Mouse (Mus musculus) embryonic facial prominence, embryonic 12.5 days (tissue): ENCODE results near the gene Ctdsp2. TPM values are rescaled to one million over a fixed set of nuclear protein-coding genes. Genes with fewer than 3 reads are reported as not detected.

Experiments used
- ATAC-seq: fragments of 200-750 bp; cut with Nextera tagmentation; 2 replicates; pipeline ENCODE4 v1.8.0; 2017; ENCODE audit not compliant: insufficient number of reproducible peaks, insufficient read depth, low FRiP score, low TSS enrichment
- H3K27ac ChIP-seq: fragments of 300-500 bp; sonication (generic); 2 replicates; pipeline ENCODE4 v1.5.1; 2016; ENCODE audit warnings: mild to moderate bottlenecking
- H3K27me3 ChIP-seq: fragments of 300-500 bp; sonication (generic); 2 replicates; pipeline ENCODE4 v1.6.1; 2016; ENCODE audit warnings: mild to moderate bottlenecking, moderate library complexity
- H3K36me3 ChIP-seq: fragments of 300-500 bp; sonication (generic); 2 replicates; pipeline ENCODE4 v1.6.1; 2016; ENCODE audit warnings: mild to moderate bottlenecking
- H3K4me1 ChIP-seq: fragments of 300-500 bp; sonication (generic); 2 replicates; pipeline ENCODE4 v1.6.1; 2016
- H3K4me2 ChIP-seq: fragments of 300-500 bp; sonication (generic); replicated peaks from 2 replicates; pipeline ENCODE4 v1.6.1; 2016; ENCODE audit warnings: mild to moderate bottlenecking, moderate library complexity
- H3K4me3 ChIP-seq: fragments of 300-500 bp; sonication (generic); 2 replicates; pipeline ENCODE4 v1.5.1; 2016; ENCODE audit warnings: mild to moderate bottlenecking
- H3K9ac ChIP-seq: fragments of 300-500 bp; sonication (generic); 2 replicates; pipeline ENCODE4 v1.6.1; 2016; ENCODE audit warnings: mild to moderate bottlenecking, moderate library complexity
- H3K9me3 ChIP-seq: fragments of 300-500 bp; sonication (generic); 2 replicates; pipeline ENCODE4 v1.6.1; 2016; ENCODE audit warnings: mild to moderate bottlenecking, moderate library complexity
- WGBS: fragments of 180-500 bp; shearing (Covaris S2); methylation state at CpG from one replicate; pipeline ENCODE4 v1.1.7; 2016; 5-methylcytosine and 5-hydroxymethylcytosine counted together
- polyA plus RNA-seq: library from polyadenylated mRNA; unstranded; fragments of >200 nt; fragmentation: Nextera tagmentation; extraction: Ambion mirVana; gene quantifications from 2 replicates; pipeline ENCODE4 v1.2.1, GENCODE M21; 2016

Ctdsp2 gene
- polyA plus RNA-seq, 1 experiment from 2014 or later: 91.0 TPM

DNA sequence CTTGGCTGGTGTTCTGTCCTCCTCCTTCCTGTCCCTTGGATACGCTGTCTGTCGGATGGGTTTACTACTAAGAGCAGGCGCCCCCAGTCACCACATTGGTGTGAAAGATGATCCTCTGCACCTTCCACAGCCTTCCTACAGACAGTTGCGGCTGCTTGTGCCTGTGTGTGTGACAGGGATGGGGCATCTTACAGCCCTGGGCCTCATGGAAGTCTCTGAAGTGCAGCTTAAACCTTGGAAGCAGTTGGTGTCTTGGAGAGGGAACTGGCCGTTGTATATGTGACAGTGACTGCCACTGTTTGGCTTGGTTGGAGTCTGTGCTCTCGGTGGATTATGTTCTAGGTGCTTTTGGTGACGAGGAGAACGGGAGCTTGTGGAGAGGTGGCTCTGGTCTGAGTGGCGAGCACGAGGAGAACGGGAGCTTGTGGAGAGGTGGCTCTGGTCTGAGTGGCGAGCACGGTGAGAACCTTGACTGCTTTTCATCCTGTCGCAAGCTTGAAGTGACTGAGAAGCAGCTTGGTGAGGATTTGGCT lies 4.7 kb downstream of the Ctdsp2 start:
- 0 out of 2 replicates have a peak, but pooled peaks cover 9% of the 10 kb centered on the region for H3K36me3 ChIP-seq
- no peaks in the 10 kb centered on the region for H3K9me3 ChIP-seq
- H3K9ac ChIP-seq: peak overlapping the region; percentile 11
- WGBS: 58% methylated on average over 14 of the region's 14 CpGs
- no peaks in the 10 kb centered on the region for H3K27me3 ChIP-seq
- H3K27ac ChIP-seq: peak overlapping the region; percentile 76; the same call in 1 of the 2 replicates
- ATAC-seq: no peak
- H3K4me3 ChIP-seq: peak overlapping the region; percentile 17; the same call in 1 of the 2 replicates
- H3K4me2 ChIP-seq: peak overlapping the region; percentile 98
- H3K4me1 ChIP-seq: peaks cover 78% of the 10 kb centered on the region

DNA sequence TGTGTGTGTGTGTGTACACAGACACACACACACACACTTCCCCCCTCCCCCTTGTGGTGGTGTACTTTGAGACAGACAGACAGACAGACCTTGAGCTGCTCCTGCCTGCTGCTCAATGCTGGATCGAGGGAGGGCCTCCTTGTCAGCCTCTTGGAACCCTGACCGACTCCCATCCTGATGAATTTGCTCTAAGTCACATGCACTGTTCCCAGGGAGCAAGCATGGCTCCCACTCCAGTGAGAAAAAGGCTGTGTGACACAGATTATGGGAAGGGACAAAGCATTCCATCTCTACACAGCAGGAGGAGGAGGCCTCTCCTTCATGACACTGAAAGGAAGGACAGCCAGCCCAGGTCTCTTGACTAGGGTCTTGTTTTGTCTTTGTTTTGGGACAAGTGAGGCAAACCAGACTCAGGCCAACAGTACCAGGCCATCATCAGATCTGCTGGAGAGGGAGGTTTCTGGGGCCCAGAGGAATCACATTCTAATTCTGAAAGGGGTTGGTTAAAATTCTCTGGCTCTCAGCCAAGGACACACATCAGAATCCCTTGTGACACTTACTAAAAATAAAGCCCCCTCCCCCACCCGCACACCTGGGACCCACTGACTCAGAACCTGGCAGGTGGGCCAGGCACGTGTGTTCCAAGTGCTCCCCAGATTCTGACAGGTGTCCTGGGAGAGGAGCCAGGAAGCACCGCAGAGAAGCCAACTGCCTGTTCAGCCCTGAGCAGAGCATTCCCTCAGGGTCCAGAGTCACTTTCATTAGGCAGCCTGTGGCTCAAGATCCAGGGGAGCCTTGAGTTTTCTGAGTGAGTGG lies 5.9 kb downstream of the Ctdsp2 start:
- no peaks in the 10 kb centered on the region for H3K27me3 ChIP-seq
- ATAC-seq: no peak
- peaks cover 85% of the 10 kb centered on the region for H3K4me1 ChIP-seq
- H3K9me3 ChIP-seq: no peaks in the 10 kb centered on the region
- no peak overlapping the region for H3K4me3 ChIP-seq
- WGBS: 45% methylated on average over 5 of the region's 5 CpGs
- H3K36me3 ChIP-seq: 0 out of 2 replicates have a peak, but pooled peaks cover 9% of the 10 kb centered on the region
- peak overlapping the region; percentile 42; the same call in 1 of the 2 replicates for H3K9ac ChIP-seq
- peak overlapping the region; percentile 76 for H3K27ac ChIP-seq
- peak overlapping the region; percentile 98 for H3K4me2 ChIP-seq

DNA sequence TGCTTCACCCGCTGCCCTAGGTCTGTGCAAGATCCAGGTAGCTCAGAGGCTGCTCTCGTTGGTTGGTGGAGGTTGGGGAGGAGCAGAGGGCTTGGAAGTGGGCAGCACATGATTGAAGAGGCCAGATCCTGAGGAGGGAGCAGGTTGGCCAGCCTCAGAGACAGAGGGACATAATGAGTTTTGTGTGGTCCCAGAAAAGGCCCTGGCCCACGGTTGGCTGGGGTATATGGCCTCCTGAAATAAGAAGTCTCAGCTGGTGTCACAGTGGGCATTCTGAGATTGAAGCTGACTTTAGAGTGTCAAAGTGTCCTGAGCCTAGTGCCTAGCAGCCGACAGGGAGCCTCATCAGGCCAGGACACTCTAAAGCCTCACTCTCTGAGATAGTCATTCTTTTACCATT lies 6.6 kb downstream of the Ctdsp2 start:
- H3K4me2 ChIP-seq: peak overlapping the region; percentile 12; the same call in 1 of the 2 replicates
- peak overlapping the region; percentile 4; the same call in 1 of the 2 replicates for H3K4me3 ChIP-seq
- no peaks in the 10 kb centered on the region for H3K27me3 ChIP-seq
- 76% methylated on average over 4 of the region's 4 CpGs for WGBS
- H3K27ac ChIP-seq: peak overlapping the region; percentile 76; the same call in 1 of the 2 replicates
- 0 out of 2 replicates have a peak, but pooled peaks cover 9% of the 10 kb centered on the region for H3K36me3 ChIP-seq
- peaks cover 86% of the 10 kb centered on the region for H3K4me1 ChIP-seq
- ATAC-seq: no peak
- no peak overlapping the region for H3K9ac ChIP-seq
- H3K9me3 ChIP-seq: no peaks in the 10 kb centered on the region

DNA sequence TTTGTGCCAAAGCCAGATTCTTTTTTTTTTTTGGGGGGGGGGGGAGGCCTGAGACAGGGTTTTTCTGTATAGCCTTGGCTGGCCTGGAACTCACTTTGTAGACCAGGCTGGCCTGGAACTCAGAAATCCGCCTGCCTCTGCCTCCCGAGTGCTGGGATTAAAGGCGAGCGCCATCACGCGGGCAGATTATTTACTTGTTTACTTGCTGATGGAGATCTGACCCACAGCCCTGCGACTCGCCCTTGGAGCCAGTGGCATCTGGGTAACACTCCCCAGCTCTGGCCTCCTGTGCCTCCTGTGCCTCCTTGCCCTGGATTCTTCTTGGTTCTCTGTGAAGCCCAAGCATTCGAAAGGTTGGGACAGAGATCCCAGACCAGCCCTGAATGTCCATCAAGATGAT lies 7.1 kb downstream of the Ctdsp2 start:
- 0 out of 2 replicates have a peak, but pooled peaks cover 9% of the 10 kb centered on the region for H3K36me3 ChIP-seq
- no peak overlapping the region for H3K9ac ChIP-seq
- H3K4me3 ChIP-seq: no peak overlapping the region
- H3K27me3 ChIP-seq: no peaks in the 10 kb centered on the region
- ATAC-seq: no peak
- no peak overlapping the region for H3K4me2 ChIP-seq
- H3K4me1 ChIP-seq: peaks cover 86% of the 10 kb centered on the region
- H3K9me3 ChIP-seq: no peaks in the 10 kb centered on the region
- WGBS: 93% methylated on average over 9 of the region's 9 CpGs
- H3K27ac ChIP-seq: no peak overlapping the region

DNA sequence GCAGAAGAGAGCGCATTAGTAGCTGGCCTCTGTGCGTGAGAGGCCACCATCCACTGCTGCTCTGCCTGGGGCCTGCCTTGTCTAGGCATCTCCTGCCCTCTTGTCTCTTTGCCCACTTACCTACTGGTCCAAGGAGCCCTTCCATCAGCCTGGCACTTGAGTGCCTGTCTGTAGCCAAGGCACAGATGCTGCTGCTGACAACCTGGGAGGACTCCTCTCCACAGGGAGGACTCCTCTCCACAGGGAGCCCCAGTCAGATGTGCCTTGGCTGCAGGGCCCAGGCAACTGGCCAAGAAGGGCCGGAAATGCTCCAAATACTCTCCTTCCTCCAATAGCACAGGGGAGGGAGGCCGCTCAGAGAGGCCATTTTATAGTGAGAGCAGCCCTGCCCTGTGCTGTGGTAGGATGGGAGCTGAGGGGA lies 8.0 kb downstream of the Ctdsp2 start:
- peaks cover 14% of the 10 kb centered on the region; the same call in 1 of the 2 replicates for H3K36me3 ChIP-seq
- 0 out of 2 replicates have a peak, but pooled peaks have one; percentile 37 for ATAC-seq
- no peaks in the 10 kb centered on the region for H3K27me3 ChIP-seq
- no peak overlapping the region for H3K4me3 ChIP-seq
- 50% methylated on average over 4 of the region's 4 CpGs for WGBS
- H3K4me2 ChIP-seq: no peak overlapping the region
- H3K9ac ChIP-seq: no peak overlapping the region
- no peaks in the 10 kb centered on the region for H3K9me3 ChIP-seq
- peak overlapping the region; percentile 38 for H3K27ac ChIP-seq
- H3K4me1 ChIP-seq: peaks cover 76% of the 10 kb centered on the region

DNA sequence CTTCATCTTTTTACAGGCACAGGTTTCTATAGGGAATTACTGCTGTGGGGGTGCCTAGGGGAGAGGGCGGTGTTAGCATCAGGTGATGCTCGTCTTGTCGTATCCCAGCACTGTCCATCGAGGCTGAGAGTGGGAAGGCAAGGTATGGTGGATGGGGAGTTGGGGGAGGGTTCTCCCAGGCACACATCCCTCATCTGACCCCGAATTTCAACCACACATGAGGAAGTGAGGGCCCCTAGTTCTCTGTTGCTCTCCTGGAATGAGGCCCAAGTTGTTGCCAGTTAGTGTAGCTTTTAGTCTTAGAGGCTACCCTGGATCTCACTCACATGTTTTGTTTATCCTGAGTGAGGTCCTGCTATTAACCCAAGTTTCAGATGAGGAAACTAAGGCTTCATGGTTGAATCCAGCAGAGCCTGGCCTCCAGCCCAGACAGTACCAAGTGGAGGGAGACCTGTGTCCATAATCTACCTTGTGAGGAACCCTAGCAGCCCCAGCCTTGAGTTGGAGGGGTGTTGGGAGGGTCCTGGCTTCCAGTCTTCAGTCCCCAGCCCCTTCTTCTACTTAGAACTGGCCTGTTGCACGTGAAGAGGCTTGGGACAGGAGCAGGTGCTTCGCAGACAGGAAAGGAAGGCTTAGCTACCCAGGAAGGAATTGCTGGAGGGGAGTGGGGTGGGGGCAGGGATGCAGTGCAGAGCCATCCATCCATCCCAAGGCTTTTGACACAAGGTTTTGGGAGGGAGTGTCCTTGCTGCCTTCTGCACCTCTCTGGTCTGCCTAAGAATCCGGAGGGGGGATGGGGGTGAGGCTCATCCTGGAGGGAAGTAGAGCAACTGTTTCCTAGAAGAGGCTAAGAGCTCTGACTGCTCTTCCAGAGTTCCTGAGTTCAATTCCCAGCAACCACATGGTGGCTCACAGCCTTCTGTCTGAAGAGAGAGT lies 8.9 kb downstream of the Ctdsp2 start:
- Histone ChIP-seq H3K27me3 (no peaks in the 10 kb centered on the region), H3K27ac (peak overlapping the region; percentile 38; the same call in 1 of the 2 replicates), H3K36me3 (peaks cover 23% of the 10 kb centered on the region), H3K4me3 (no peak overlapping the region), H3K4me1 (peaks cover 67% of the 10 kb centered on the region), H3K4me2 (peak overlapping the region; percentile 4; the same call in 1 of the 2 replicates), H3K9ac (no peak overlapping the region), H3K9me3 (no peaks in the 10 kb centered on the region)
- ATAC-seq: no peak
- 57% methylated on average over 8 of the region's 8 CpGs for WGBS

DNA sequence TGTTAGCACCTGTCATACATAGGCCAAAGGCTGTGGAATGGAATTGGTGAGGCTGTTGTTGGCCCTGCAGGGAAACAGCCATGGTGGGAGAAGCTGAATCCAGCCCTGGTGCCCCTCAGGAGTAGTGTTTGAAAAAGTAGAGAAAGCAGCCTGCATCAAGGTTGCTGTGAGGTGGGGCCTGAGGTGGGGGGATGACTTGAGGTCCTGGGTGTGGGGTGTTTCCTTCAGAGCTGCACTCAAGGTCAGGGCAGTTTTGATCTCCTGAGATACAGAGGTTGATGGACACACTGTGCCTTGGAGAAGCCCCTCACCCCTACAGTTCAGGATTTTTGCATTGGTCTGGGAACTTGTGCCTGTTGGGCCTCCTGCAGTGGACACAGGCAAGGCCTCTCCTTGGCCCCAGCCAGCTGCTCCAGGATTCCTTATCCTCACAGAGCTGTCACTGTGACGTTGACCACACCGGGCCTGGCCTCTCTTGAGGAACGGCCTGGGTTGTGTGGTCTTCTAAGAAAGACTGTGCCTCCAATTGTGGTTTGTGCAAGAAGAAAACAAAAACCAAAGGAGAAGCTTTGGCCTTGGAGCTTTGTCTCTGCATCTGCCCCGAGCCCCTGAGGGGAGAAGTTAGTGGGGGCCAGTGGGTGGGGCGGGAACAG lies 10.1 kb downstream of the Ctdsp2 start:
- no peak overlapping the region for H3K9ac ChIP-seq
- H3K27ac ChIP-seq: peak overlapping the region; percentile 54; the same call in 1 of the 2 replicates
- 62% methylated on average over 5 of the region's 5 CpGs for WGBS
- H3K4me1 ChIP-seq: peaks cover 55% of the 10 kb centered on the region
- no peaks in the 10 kb centered on the region for H3K27me3 ChIP-seq
- H3K9me3 ChIP-seq: no peaks in the 10 kb centered on the region
- H3K36me3 ChIP-seq: peaks cover 30% of the 10 kb centered on the region
- H3K4me2 ChIP-seq: no peak overlapping the region
- no peak for ATAC-seq
- H3K4me3 ChIP-seq: no peak overlapping the region

DNA sequence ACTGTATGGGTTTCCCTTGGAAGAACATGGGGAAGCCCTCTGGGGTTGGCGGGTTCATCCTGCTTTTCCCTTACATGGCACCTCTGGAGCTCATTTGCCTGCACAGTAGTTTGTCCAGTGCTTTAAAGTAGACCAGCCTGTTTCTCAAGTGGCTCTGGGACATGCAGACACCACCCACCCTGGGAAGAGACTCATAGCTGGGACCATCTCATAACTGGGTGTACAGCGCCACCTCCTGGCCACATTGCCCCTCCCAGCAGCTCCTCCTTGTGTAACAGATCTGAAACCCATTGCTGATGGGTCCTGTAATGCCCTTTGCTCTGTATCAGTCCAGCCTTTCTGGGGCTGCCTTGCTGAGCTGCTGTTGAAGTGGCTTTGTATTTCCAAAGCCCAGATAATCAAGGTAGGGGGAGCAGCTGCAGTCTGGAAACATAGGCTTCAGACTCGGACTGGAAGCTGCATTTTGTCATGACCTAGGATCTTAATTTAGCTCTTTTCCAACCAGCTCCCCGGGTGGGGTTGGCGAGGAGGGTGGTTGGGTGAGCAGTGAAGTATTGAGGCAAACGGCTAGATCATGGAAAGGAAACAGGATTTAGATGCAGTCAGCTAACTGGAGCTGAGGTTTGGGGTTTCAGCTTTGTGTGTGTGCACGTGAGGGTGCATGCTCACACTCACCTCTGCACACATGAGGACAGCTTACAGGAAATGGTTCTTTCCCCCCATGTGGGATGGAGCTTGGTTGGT lies 12.0 kb downstream of the Ctdsp2 start:
- Histone ChIP-seq H3K27me3 (no peaks in the 10 kb centered on the region), H3K4me3 (no peak overlapping the region), H3K36me3 (peaks cover 44% of the 10 kb centered on the region), H3K27ac (peak overlapping the region; percentile 67), H3K4me1 (peaks cover 36% of the 10 kb centered on the region), H3K9me3 (no peaks in the 10 kb centered on the region), H3K9ac (no peak overlapping the region), H3K4me2 (no peak overlapping the region)
- WGBS: 65% methylated on average over 7 of the region's 7 CpGs
- ATAC-seq: no peak

DNA sequence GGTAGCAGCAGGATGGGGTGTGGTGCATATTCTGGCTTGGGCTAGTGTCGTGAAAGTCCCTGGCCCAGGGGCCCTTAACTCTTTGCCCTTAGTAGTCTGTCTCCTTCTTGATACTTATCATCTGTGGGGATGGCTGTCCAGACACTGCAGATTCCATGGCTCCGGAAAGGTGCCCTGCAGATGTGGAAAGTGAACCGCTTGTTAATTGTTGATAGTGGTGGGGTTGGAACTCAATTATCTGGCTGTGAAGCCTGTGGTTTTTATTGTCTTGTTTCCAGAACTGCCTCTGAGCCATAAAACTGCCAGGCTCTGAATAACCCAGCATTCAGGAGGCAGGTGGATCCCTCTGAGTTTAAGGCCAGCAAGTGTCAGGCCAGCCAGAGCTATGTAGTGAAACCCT lies 13.2 kb downstream of the Ctdsp2 start:
- H3K4me2 ChIP-seq: no peak overlapping the region
- no peaks in the 10 kb centered on the region for H3K27me3 ChIP-seq
- no peak overlapping the region for H3K27ac ChIP-seq
- no peak overlapping the region for H3K4me3 ChIP-seq
- WGBS: 82% methylated on average over 3 of the region's 3 CpGs
- no peak for ATAC-seq
- no peak overlapping the region for H3K9ac ChIP-seq
- H3K9me3 ChIP-seq: no peaks in the 10 kb centered on the region
- H3K36me3 ChIP-seq: peaks cover 52% of the 10 kb centered on the region
- peaks cover 25% of the 10 kb centered on the region for H3K4me1 ChIP-seq

DNA sequence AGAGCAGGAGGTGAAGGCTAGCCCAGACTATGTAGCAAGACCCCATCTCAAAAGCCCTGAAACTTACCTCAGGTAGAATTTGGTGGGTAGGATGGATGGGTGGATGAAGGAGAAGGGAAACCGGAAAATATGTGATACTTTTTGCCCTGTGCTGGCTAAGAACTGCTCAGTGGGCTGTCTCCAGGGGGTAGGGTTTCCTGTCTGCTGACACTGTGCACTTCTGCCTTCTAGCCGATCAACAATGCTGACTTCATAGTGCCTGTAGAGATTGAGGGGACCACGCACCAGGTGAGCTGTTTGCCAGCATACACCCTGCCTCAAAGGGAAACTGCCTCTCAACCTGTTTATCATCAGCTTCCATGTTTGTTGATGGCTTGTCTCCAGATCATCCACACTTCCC lies 15.1 kb downstream of the Ctdsp2 start:
- no peak for ATAC-seq
- Histone ChIP-seq H3K4me1 (peaks cover 5% of the 10 kb centered on the region; the same call in 1 of the 2 replicates), H3K4me3 (no peak overlapping the region), H3K27ac (no peak overlapping the region), H3K27me3 (no peaks in the 10 kb centered on the region), H3K9ac (no peak overlapping the region), H3K9me3 (no peaks in the 10 kb centered on the region), H3K36me3 (peaks cover 68% of the 10 kb centered on the region), H3K4me2 (no peak overlapping the region)
- 91% methylated on average over 3 of the region's 3 CpGs for WGBS
